Mouse (Mus musculus): Measurements from ENCODE around the gene Fam104a. TPM values are rescaled to one million over a fixed set of nuclear protein-coding genes. Genes with fewer than 3 reads are reported as not detected.

Gene Fam104a
- polyA plus RNA-seq, 1 experiment: 26.5 TPM

DNA sequence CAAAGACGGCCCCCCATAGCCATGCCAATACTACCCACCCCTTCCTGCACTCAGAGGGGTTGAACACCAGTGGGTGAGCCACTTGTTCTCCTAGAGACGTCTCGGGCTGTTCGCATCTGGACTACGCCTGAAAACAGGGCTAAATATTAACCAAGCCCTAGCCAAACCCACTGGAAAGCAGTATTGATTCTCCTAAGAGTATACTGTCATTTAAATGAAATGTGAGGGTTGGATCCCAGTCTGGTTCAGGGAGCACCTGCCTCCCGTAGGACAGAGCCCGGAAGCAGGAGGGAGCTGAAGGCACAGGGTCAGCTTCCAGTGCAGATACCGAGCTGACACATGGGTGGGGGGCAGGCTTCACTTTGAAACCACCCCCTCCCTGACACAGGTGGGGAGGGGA is 52.1 kb downstream of the Fam104a start:
- DNase-seq (ENCODE audit: low spot score): no peak

- DNase-seq (ENCODE audit: low spot score): no peak
Measured at GRCm38 (mm10) chr11:113631302-113631701, 52.7 kb downstream of the Fam104a start.

DNA sequence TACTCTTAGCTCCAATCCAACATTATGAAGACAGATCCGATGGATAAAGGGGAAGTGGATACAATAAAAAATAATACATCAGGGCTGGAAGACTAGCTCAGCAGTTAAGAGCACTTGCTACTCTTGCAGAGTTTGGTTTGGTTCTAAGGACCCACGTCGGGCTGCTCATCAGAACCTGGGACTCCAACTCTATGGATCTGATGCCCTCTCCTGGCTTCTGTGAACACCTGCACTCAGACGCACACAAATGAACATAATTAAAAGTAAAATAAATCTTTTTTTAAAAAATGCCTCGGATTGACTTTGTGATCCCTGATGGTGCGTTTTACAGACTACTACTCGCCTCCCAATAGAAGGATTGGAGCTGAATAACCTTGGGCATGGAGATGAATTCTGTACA is 53.3 kb downstream of the Fam104a start:
- DNase-seq (ENCODE audit: low spot score): no peak

DNA sequence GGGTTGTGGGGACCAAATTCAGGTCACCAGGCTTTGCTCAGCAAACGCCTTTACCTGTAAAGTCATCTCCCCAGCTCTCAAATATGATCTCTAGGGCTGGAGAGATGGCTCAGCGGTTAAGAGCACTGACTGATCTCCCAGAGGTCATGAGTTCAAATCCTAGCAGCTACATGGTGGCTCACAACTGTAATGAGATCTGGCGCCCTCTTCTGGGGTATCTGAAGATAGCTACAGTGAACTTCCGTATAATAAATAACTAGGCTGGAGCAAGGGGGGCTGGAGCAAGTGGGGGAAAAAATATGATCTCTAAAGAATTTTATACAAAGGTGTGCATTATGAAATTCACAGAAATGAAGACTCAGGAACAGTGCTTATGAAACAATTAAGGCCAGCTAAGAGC is 56.2 kb downstream of the Fam104a start:
- no peak for DNase-seq (ENCODE audit: low spot score)

DNA sequence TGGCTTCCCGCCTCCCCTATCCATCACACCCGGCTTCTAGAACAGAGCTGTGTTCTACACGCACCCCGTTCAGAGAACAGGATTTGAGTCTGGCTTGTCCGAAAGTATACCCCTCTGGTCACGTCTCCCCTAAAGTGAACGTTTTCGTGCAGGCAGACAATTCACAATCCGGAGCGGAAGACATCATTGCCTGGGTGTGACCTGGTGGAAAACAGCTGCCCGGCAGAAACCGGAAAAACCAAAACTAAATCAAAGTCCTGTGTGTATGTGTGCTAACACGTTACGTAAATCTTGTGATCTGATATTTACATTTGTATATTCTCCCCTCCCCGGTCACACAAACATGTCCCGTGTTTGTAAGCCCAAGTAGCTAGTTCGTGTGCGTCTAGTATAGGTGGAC is 58.5 kb downstream of the Fam104a start:
- DNase-seq (ENCODE audit: low spot score): no peak

GRCm38 (mm10) chr11:113622028-113622427 is 61.9 kb downstream of the Fam104a start:
- DNase-seq (ENCODE audit: low spot score): no peak

- no peak for DNase-seq (ENCODE audit: low spot score)
Measured at GRCm38 (mm10) chr11:113621001-113621400, 63.0 kb downstream of the Fam104a start.

- peak; percentile 34 for DNase-seq (ENCODE audit: low spot score)
Measured at GRCm38 (mm10) chr11:113619420-113620080, 64.4 kb downstream of the Fam104a start.

GRCm38 (mm10) chr11:113618672-113619419 is 65.1 kb downstream of the Fam104a start, which contains the start of gene Sstr2:
Gene Sstr2 (plus strand): TSS chr11:113619342.
- peak; percentile 25 for DNase-seq (ENCODE audit: low spot score)

DNA sequence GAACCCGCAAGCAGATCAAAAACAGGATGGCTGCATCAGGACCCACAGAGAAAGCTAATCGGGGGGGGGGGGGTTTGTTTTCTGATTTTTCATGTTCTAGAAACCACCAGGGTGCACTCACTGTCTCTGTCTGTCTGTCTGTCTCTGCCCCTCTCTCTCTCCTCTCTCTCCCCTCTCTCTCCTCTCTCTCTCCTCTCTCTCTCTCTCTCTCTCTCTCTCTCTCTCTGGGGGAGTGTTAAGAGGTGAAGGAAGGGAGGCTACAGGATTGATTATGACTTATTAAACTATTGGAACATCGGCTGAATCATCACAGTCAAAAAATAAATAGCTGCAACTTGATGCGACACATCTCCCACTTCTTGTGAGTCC is 65.7 kb downstream of the Fam104a start:
- no peak for DNase-seq (ENCODE audit: low spot score)

GRCm38 (mm10) chr11:113617132-113617911 is 66.6 kb downstream of the Fam104a start:
- no peak for DNase-seq (ENCODE audit: low spot score)

GRCm38 (mm10) chr11:113614476-113614875 is 69.5 kb downstream of the Fam104a start:
- no peak for DNase-seq (ENCODE audit: low spot score)

DNA sequence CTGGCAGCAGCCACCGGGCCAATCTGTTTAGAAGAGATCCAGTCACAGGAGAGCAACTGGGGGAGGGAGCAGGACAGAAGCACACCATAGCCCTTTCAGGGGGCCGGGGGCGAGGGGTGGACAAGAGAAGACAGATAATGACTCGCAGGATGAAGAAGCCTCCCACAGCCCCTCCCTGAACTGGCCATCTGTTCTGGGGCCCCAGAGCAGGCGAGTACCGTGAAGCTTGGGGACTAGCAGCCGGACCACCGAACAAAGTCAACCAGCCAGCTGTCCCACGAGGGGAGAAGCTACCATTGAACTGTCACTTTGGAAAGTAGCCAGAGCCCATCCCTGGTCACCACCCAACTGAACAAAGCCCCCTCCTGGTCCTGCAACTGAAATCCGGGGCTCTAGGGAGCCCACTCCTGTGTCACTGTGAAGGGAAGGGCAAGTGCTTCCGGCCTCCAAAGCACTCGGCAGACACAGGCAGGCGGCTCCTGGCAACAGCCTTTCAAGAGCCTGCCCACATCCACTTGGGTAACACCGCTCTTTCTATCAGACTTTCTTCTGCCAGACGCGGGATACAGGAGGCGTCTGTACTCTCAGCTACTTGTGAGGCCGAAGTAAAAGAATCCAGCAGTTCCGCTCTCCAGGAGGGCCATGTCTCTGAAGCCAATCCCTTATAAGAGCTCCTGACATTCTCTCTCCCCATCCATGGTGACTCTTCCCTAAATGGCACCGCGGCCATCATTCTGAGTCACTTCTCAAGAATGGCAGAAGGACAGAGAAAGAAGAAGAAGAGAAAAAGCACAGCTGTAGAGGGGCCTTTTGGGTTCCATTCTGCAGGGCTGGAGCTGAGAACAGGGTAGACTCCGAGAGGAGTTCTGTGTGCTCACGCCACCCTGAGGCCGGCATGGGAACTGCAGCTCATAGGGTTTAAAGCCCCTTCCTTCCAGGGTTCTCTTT is 72.0 kb downstream of the Fam104a start:
- no peak for DNase-seq (ENCODE audit: low spot score)

Other genes with a start within 250 kb of the Fam104a start
- 0.15 and 0.21 TPM in 2 replicates for gene Sstr2, start 64.8 kb downstream of the Fam104a start, polyA plus RNA-seq (2012; rRNA removed)
- 40.7 and 42.7 TPM in 2 replicates for gene Cog1, start 35.0 kb downstream of the Fam104a start, polyA plus RNA-seq (2012; rRNA removed)
- gene Slc39a11, start 34.1 kb downstream of the Fam104a start, polyA plus RNA-seq (2012; rRNA removed): 12.8 and 13.2 TPM in 2 replicates
- gene D11Wsu47e, start 257 bp upstream of the Fam104a start, polyA plus RNA-seq (2012; rRNA removed): 11.5 and 12.5 TPM in 2 replicates
- 0.38 and 0.44 TPM in 2 replicates for gene Cpsf4l, start 25.9 kb upstream of the Fam104a start, polyA plus RNA-seq (2012; rRNA removed)
- gene Cdc42ep4, start 67.7 kb upstream of the Fam104a start, polyA plus RNA-seq (2012; rRNA removed): 19.8 and 27.1 TPM in 2 replicates